Mouse (Mus musculus) kidney, postnatal 25 days (tissue): ENCODE results near the gene Cd163.
"Not testable (repeated sequence)": the region's sequence is repeated elsewhere in the genome, so short reads cannot be mapped to it uniquely, and the experiment has no call there.

ENCODE experiments used
- DNase-seq, 2 experiments: peaks; one replicate each; pipeline ENCODE4 v3.0.0; 2021; ENCODE audit warnings: mixed read lengths in 2 of 2

Cd163 gene

GRCm38 (mm10) chr6:124304356-124304755 is at the start of gene Cd163:
Gene Cd163 (plus strand): TSS chr6:124304656.
- no peak for DNase-seq

DNA sequence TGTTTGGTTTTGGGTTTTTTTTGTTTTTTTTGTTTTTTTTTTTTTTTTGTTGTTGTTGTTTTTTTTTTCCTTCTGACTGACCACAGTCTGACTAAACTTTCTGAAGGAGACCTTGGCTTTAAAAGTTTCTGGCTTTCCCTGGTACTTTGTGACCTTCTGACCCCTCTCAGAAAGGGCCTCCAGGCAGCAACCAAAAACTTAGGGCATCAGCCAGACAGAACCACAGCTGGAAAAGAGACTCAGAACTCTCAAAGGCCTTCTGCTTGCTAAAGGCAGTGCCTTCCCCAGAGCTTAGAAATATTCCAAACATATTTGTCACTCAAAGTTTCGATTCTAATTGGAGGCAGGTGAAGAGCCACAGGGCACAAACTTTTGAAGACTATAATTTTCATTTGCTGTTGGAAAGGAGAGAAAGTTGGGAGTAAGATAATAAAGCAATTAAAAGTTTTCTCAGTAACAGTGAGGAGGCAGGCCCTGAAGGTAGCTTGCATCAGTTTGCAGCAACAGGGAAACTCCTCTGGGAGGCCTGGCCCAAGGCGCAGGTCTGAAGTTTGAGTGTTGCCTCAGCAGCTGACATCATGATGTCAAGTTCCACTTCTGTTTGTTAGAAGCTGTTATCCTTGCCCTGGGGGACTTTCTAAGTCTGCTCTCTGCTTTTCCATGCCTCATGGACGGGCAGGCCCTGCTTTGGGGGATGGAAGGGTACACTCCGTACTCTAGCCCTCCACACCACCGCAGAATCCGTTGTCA is 48.6 kb upstream of the Cd163 start:
- DNase-seq, result no peak

GRCm38 (mm10) chr6:124260198-124260931 is 44.1 kb upstream of the Cd163 start:
- DNase-seq, result peak; percentile 61 to 63

DNA sequence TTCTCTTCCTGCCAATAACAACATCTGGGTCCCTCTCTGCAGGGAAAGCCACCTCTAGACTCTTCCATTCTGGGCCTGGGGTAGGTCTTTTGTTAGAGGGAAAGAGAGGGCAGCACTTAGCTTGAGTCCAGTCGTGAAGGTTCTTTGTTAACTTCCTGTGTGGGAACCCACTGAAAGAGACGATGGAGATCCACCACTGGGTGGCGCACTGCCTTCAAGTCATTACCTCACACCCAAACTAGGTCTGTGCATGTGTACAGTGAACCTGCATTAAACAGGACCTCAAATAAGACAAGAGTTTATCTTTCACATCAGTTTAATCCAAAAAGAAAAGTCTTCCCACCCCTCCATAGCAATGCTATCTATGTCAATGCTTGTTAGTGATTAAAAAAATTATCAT is 41.8 kb upstream of the Cd163 start:
- peak; percentile 72 to 87 for DNase-seq

DNA sequence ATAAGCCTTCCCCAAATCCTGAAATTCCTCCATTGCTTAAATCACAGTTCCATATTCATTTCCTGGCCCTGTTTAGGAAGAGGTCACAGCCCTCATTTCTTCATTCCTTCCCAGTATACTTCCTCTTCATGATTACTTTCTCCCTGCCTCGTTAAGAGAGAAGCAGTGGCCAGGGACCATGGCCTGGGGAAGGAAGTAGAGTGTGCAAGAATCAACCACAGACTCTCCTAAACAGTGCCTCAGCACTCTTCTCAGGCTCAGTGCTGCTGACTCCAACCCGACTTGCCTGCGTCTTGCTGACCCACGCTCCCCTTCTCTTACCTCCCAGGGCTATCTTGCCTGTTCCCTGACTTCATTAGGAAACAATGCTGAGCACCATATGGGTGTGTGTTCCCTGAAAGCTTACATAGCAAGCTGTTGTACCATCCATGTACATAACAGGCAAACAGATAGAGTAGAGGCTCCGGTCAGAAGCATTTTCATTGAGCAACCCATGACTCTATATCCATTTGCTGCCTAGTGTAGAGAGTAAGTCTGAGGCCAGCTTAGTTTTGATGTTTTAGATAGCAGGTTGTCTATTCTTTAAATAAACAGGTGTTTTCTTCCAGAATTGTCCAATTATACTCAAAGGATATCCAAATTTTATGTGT is 31.1 kb upstream of the Cd163 start:
- DNase-seq, result no peak

DNA sequence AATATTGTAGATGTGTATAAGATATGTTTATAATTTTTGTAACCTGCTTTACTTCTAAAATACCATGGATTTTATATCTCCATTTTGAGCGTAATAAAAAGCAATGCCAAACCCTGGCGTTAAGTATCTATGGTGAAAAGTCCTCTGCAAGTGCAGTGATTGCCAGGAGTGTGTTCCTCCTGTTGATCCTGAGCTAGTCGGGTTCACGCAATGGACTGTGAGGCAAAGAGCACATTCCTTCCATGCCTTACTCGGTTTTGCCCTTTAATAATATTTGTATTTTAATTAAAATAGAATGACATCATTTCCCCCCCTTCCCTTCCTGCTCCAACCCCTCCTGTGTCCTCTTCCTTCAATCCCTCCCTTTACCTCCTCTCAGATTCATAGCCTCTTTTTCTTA is 26.8 kb upstream of the Cd163 start:
- peak; percentile 18 to 38 for DNase-seq

GRCm38 (mm10) chr6:124278291-124278690 is 26.2 kb upstream of the Cd163 start:
- DNase-seq, result no peak

- DNase-seq, result no peak
These were observed 21.7 kb upstream of the Cd163 start for GRCm38 (mm10) chr6:124282731-124283130.

DNA sequence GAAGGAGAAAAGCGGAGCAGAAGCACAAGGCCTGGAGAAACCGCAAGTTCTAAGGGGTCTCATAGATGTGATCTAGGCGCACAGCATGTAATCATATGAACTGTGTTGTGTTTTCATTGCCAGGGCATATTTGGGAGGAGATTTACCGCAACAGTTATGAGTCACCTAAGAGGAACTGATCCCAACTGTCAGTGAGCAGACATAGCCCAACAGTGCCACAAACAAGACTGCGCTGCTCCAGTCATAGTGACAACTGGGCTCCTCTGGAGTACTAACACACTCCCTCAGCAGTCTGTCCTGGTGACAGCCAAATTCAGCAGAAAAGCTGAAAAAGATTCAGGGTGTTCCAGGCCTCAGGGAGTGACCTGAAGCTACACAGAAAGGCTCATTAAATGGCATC is 7.1 kb upstream of the Cd163 start:
- not testable (repeated sequence) for DNase-seq

GRCm38 (mm10) chr6:124301447-124302192 is 2.8 kb upstream of the Cd163 start:
- no peak for DNase-seq

DNA sequence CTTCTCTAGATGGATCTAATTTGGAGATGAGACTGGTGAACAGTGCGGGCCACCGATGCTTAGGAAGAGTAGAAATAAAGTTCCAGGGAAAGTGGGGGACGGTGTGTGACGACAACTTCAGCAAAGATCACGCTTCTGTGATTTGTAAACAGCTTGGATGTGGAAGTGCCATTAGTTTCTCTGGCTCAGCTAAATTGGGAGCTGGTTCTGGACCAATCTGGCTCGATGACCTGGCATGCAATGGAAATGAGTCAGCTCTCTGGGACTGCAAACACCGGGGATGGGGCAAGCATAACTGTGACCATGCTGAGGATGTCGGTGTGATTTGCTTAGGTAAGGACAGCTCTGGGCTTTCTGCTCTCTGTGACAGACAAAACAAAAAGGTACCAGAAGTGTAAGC is 4.5 kb downstream of the Cd163 start:
- no peak for DNase-seq

DNA sequence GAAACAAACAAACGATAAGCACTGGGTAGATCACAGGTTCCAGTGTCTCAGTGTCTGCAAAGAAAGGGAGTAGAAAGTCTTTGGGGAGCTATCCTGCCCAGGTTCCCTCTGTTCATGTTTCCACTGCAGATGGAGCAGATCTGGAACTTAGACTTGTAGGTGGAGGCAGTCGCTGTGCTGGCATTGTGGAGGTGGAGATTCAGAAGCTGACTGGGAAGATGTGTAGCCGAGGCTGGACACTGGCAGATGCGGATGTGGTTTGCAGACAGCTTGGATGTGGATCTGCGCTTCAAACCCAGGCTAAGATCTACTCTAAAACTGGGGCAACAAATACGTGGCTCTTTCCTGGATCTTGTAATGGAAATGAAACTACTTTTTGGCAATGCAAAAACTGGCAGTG is 7.8 kb downstream of the Cd163 start:
- no peak for DNase-seq

- no peak for DNase-seq
These were observed 15.9 kb downstream of the Cd163 start for GRCm38 (mm10) chr6:124320371-124320770.

GRCm38 (mm10) chr6:124321481-124322475 is 17.3 kb downstream of the Cd163 start:
- peak in 1 of 2 experiments; percentile 39 for DNase-seq

- no peak for DNase-seq
These were observed 24.0 kb downstream of the Cd163 start for GRCm38 (mm10) chr6:124328394-124328991.

DNA sequence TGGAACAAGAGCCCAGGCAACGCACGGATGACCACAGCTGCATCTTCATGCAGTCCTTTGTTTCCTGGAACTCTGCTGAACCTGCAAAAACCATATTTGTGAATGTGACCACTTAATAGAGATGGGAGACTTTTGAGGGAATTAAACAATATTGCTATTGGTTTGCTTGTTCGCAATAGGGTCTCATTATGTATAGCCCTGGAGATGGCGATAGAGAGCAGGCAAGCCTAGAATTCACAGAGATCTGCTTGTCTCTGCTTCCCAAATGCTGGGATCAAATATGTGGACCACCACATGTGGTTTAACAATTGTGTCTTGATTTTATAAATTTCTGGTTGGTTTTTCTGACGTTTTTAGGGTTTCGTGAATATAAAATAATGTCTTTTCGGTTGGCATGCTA is 25.2 kb downstream of the Cd163 start:
- DNase-seq, result no peak

DNA sequence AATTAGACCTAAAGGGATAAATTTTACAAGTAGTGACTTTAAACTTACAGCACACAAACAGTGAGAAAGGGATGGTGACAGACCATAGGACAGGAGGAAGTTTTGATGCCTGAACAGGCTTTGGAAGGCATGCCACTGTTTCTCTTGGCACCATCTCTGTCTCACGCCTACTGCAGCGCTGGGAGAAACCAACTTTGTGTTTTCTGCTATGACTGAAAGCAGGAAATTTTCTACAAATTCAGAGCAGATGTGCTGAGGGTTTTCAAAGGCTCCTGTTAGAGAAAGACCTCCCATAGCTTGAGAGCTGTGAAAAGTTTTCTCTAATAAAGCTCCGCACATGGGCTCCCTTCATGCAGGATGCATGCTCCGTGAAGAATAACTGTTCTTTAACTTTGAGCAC is 40.6 kb downstream of the Cd163 start:
- DNase-seq, result no peak

DNA sequence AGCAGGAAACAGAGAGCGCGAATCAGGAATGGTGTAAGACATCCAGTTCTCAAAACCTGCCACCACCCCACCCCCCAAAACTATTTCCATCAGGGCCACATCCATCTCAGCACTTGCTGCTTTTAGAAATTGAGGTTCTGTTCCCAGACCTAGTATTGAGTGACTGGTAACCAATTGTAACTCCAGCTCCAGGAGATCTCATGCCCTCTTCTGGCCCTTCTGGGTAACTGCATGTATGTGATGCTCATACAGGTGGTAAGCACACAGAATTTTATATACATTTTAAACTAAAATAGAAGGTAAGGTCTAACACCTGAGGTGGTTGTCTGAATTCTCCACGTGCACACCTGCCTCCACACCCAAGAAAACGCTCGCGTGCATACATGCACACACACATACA is 42.2 kb downstream of the Cd163 start:
- DNase-seq, result no peak

DNA sequence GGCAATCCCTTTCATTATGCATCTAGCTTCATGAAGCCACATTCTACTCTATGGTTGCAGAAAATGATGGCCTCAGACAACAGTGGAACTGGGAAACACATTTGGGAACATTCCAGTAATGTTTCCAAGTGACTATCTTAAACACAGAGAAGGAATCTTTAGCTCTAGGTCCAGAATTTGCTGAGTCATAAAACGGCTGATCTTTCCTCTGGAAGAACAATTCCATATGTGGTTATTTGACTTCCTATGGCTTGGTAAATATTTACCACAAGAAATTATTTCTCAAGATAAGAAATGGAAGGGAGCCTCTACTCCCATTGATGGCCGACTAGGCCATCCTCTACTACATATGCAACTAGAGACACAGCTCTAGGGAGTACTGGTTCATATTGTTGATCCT is 48.8 kb downstream of the Cd163 start:
- DNase-seq, result no peak

DNA sequence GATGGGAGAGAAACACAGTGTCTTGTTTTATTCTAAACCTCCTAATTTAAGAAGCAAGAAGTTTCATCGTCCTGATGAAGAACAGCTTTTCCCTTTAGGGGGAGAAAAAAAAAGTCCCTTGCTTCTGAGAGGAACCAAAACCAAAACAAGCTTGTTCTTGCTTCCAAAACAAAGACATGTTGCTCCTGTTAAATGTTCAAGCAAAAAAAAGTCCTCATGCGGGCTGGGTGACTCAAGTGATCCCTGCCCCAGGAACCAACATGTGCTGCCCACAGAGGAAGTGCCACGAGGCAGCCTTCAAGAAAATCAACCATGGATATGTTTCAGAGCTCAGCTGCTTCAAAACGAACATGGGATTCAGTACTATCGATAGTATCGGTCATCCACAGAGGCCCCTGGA is 54.5 kb downstream of the Cd163 start:
- no peak for DNase-seq

DNA sequence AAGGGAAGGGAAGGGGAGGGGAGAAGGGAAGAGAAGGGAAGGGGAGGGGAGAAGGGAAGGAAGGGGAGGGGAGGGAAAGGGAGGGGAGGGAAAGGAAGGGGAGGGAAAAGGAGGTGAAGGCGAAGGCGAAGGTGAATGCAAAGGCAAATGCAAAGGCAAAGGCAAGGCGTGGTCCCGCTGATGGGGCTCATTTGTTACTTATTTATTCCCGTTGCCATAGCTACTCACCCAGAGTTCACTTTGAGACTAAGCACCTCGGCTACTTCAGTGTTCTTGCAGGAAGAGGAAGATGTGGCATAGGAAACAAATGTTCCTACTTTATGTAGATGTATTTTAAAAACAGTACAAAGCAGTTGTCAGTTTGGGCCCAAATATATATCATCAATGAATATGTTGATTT is 56.1 kb downstream of the Cd163 start:
- peak in 1 of 2 experiments; percentile 38 for DNase-seq
